Mouse (Mus musculus): Measurements from ENCODE around the gene Pbld1. TPM values are rescaled to one million over a fixed set of nuclear protein-coding genes. Genes with fewer than 3 reads are reported as not detected.
A peak's percentile ranks its signal among the peaks of the same experiment; 100 is the strongest.

Gene Pbld1
- 0.78 and 1.2 TPM in 2 replicates for polyA plus RNA-seq (2014; fragmentation: Nextera tagmentation; extraction: Ambion mirVana)

DNA sequence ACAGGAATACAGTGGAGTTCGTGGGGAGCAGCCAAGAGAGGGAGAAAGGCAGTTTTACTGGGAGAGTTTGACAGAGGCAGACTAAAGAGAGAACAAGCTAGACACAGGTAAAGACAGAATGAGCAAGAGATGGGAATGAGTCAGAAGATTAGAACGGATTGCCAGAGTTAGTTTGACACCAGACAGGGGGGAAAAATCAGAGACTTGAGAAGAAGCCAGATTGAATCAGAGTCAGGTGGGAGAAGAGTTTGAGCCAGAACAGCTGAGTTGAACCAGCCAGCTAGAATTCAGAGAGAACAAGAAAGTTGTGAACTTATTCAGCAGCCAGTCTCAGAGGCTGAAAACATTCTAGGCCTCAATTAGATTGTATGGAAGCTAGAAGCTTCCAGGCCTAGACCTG is at the start of gene Pbld1:
TSS of gene Pbld1 (plus strand) at position 301 of the 400 bp plus-strand sequence.
- Histone ChIP-seq H3K9ac (ENCODE audit: low read depth, low read length) (no peak within 1 kb of the TSS), H3K4me2 (replicated peaks; ENCODE audit: low read depth, low read length) (no peak within 1 kb of the TSS), H3K36me3 (ENCODE audit: control insufficient read depth, insufficient read depth, low read length) (no peaks in the 10 kb centered on the region), H3K4me1 (replicated peaks; ENCODE audit: control insufficient read depth, insufficient read depth, low read length) (no peaks in the 10 kb centered on the region), H3K4me3 (ENCODE audit: low read depth, low read length) (no peak within 1 kb of the TSS), H3K27me3 (ENCODE audit: control insufficient read depth, insufficient read depth, low read length) (no peaks in the 10 kb centered on the region), H3K27ac (ENCODE audit: low read depth, low read length) (no peak within 1 kb of the TSS), H3K9me3 (ENCODE audit: control insufficient read depth, low read length) (no peaks in the 10 kb centered on the region)
- 90% methylated on average over 2 of the region's 2 CpGs for WGBS
- ATAC-seq (ENCODE audit: low FRiP score) (no peak), DNase-seq (ENCODE audit: low spot score) (no peak)

DNA sequence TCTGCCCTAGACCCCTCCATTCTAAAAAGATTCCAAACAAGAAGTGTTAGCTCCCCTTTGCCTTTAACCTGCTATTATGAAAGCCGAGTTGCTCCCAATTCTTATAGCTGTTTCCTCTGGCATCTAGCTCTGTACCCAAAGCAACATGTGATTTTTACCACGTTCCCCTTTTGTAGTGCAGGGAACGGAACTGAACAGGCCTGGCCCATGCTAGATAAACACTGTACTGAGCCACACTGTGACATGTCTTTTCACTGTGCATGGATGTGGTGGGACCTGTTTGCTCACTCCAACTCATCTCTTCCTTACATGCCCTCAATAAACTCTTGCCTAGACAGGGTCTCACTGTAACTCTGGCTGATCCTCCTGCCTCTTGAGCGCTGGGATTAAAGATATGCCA is 49.7 kb upstream of the Pbld1 start:
- H3K27me3 ChIP-seq (ENCODE audit: control insufficient read depth, insufficient read depth, low read length): no peaks in the 10 kb centered on the region
- ATAC-seq (ENCODE audit: low FRiP score) (no peak), DNase-seq (ENCODE audit: low spot score) (no peak)
- H3K9me3 ChIP-seq (ENCODE audit: control insufficient read depth, low read length): no peaks in the 10 kb centered on the region
- H3K4me1 ChIP-seq (replicated peaks; ENCODE audit: control insufficient read depth, insufficient read depth, low read length): no peaks in the 10 kb centered on the region
- no peak overlapping the region for H3K4me3 ChIP-seq (ENCODE audit: low read depth, low read length)
- H3K36me3 ChIP-seq (ENCODE audit: control insufficient read depth, insufficient read depth, low read length): peaks cover 8% of the 10 kb centered on the region; the same call in 1 of the 2 replicates
- no peak overlapping the region for H3K9ac ChIP-seq (ENCODE audit: low read depth, low read length)
- H3K27ac ChIP-seq (ENCODE audit: low read depth, low read length): no peak overlapping the region
- H3K4me2 ChIP-seq (replicated peaks; ENCODE audit: low read depth, low read length): no peak overlapping the region
- 91% methylated on average over 4 of the region's 4 CpGs for WGBS

DNA sequence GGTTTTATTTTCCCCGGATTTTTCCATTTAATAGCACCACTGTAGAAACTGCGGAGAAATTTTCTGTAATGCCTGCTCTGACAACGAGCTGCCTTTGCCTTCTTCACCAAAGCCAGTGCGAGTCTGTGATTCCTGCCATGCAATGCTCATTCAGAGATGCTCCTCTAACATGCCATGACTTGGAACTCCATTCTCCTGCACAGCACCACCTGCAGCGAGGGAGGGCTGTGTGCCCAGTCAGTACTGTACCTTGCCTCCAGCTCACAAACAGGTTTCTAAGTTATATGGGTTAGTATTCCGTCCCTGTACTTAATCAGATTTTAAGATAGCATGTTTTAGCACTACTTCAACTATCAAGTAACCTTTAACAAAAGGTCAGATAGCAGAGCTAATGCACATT is 48.4 kb upstream of the Pbld1 start:
- Histone ChIP-seq H3K9ac (ENCODE audit: low read depth, low read length) (no peak overlapping the region), H3K4me1 (replicated peaks; ENCODE audit: control insufficient read depth, insufficient read depth, low read length) (no peaks in the 10 kb centered on the region), H3K27me3 (ENCODE audit: control insufficient read depth, insufficient read depth, low read length) (no peaks in the 10 kb centered on the region), H3K9me3 (ENCODE audit: control insufficient read depth, low read length) (no peaks in the 10 kb centered on the region), H3K4me2 (replicated peaks; ENCODE audit: low read depth, low read length) (no peak overlapping the region), H3K36me3 (ENCODE audit: control insufficient read depth, insufficient read depth, low read length) (peaks cover 13% of the 10 kb centered on the region), H3K27ac (ENCODE audit: low read depth, low read length) (no peak overlapping the region), H3K4me3 (ENCODE audit: low read depth, low read length) (no peak overlapping the region)
- ATAC-seq (ENCODE audit: low FRiP score): no peak
- no peak for DNase-seq (ENCODE audit: low spot score)
- 92% methylated on average over 6 of the region's 6 CpGs for WGBS

DNA sequence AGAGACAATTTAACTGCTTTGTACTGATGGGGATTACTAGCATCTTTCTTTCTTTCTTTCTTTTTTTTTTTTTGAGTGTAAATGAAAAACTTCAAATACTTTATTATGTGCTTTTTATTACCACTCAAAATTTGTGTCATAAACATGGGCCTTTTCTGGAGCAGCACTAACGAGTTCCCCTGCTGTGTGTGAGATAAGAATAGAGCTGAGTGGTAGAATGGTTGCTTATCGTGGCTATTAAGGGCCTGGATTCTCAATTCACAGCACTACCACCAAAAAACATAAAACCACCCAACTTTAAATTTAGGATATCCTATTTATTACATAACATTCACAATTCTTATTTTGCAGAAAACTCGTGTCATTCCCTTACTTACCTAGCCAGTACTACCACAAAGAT is 46.5 kb upstream of the Pbld1 start:
- no peak for DNase-seq (ENCODE audit: low spot score)
- Histone ChIP-seq H3K9ac (ENCODE audit: low read depth, low read length) (no peak overlapping the region), H3K9me3 (ENCODE audit: control insufficient read depth, low read length) (no peaks in the 10 kb centered on the region), H3K4me3 (ENCODE audit: low read depth, low read length) (no peak overlapping the region), H3K27me3 (ENCODE audit: control insufficient read depth, insufficient read depth, low read length) (no peaks in the 10 kb centered on the region), H3K4me1 (replicated peaks; ENCODE audit: control insufficient read depth, insufficient read depth, low read length) (no peaks in the 10 kb centered on the region), H3K27ac (ENCODE audit: low read depth, low read length) (no peak overlapping the region), H3K36me3 (ENCODE audit: control insufficient read depth, insufficient read depth, low read length) (peaks cover 13% of the 10 kb centered on the region), H3K4me2 (replicated peaks; ENCODE audit: low read depth, low read length) (no peak overlapping the region)
- 79% methylated on average over 3 of the region's 3 CpGs for WGBS
- ATAC-seq (ENCODE audit: low FRiP score): no peak

DNA sequence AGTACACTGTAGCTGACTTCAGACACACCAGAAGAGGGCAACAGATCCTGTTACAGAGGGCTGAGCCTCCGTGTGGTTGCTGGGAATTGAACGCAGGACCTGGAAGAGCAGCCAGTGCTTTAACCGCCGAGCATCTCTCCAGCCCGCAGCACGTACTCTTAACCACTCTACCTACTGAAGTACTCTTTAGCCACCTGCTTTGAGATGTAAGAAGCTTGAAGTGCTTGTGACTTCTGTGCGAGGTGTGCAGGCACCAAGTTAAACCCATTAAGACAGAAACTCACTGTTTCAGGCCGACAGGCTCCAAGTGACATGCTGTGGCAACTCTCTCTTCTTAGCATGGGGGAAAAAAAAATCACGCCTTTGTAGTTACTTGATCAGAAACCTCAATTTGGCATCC is 45.8 kb upstream of the Pbld1 start:
- Histone ChIP-seq H3K27ac (ENCODE audit: low read depth, low read length) (no peak overlapping the region), H3K9ac (ENCODE audit: low read depth, low read length) (no peak overlapping the region), H3K4me2 (replicated peaks; ENCODE audit: low read depth, low read length) (no peak overlapping the region), H3K4me1 (replicated peaks; ENCODE audit: control insufficient read depth, insufficient read depth, low read length) (no peaks in the 10 kb centered on the region), H3K4me3 (ENCODE audit: low read depth, low read length) (no peak overlapping the region), H3K9me3 (ENCODE audit: control insufficient read depth, low read length) (no peaks in the 10 kb centered on the region), H3K27me3 (ENCODE audit: control insufficient read depth, insufficient read depth, low read length) (no peaks in the 10 kb centered on the region), H3K36me3 (ENCODE audit: control insufficient read depth, insufficient read depth, low read length) (peaks cover 16% of the 10 kb centered on the region)
- WGBS: 90% methylated on average over 9 of the region's 9 CpGs
- ATAC-seq (ENCODE audit: low FRiP score) (no peak), DNase-seq (ENCODE audit: low spot score) (no peak)

DNA sequence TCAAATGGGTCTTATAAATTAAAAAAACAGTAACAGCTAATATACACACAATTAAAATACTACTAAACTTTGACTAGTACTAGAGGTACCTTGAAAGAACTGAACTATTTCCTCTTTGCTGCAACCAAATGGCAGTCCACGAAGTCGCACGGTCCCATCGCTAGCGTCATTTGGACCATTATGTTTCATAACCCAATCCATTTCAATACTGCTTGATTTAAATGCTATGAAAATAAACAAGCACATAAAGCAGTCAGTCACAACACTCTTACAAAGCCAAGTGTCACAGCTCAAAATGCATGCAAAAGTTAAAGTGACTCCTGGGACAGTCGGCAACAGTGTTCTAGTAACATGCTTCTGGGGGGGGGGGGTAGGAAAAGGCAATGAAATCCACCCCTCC is 40.7 kb upstream of the Pbld1 start:
- Histone ChIP-seq H3K9ac (ENCODE audit: low read depth, low read length) (no peak overlapping the region), H3K36me3 (ENCODE audit: control insufficient read depth, insufficient read depth, low read length) (peaks cover 8% of the 10 kb centered on the region), H3K9me3 (ENCODE audit: control insufficient read depth, low read length) (no peaks in the 10 kb centered on the region), H3K27me3 (ENCODE audit: control insufficient read depth, insufficient read depth, low read length) (no peaks in the 10 kb centered on the region), H3K4me1 (replicated peaks; ENCODE audit: control insufficient read depth, insufficient read depth, low read length) (0 out of 2 replicates have a peak, but pooled peaks cover 2% of the 10 kb centered on the region), H3K4me3 (ENCODE audit: low read depth, low read length) (no peak overlapping the region), H3K4me2 (replicated peaks; ENCODE audit: low read depth, low read length) (no peak overlapping the region), H3K27ac (ENCODE audit: low read depth, low read length) (no peak overlapping the region)
- ATAC-seq (ENCODE audit: low FRiP score) (no peak), DNase-seq (ENCODE audit: low spot score) (no peak)
- 92% methylated on average over 6 of the region's 6 CpGs for WGBS

DNA sequence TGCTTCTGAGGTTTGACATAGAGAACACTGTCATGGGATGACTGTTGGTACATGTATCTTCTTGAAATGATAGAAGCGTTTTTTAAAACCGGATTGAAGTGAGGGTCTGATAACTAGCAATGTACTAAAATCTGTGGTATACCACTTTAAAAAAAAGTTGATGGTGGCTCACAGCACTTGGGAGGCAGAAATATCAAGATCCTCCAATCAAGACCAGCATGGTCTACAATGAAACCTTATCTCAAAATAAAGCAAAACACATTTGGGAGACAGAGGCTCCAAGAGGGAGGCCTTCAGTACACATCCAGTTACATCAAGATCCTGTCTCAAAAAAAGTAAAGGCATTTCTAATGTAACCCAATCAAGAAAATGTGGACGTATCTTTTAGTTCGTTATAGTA is 38.3 kb upstream of the Pbld1 start:
- 0 out of 2 replicates have a peak, but pooled peaks cover 2% of the 10 kb centered on the region for H3K4me1 ChIP-seq (replicated peaks; ENCODE audit: control insufficient read depth, insufficient read depth, low read length)
- 62% methylated on average over 4 of the region's 4 CpGs for WGBS
- H3K9ac ChIP-seq (ENCODE audit: low read depth, low read length): peak overlapping the region; percentile 100

DNA sequence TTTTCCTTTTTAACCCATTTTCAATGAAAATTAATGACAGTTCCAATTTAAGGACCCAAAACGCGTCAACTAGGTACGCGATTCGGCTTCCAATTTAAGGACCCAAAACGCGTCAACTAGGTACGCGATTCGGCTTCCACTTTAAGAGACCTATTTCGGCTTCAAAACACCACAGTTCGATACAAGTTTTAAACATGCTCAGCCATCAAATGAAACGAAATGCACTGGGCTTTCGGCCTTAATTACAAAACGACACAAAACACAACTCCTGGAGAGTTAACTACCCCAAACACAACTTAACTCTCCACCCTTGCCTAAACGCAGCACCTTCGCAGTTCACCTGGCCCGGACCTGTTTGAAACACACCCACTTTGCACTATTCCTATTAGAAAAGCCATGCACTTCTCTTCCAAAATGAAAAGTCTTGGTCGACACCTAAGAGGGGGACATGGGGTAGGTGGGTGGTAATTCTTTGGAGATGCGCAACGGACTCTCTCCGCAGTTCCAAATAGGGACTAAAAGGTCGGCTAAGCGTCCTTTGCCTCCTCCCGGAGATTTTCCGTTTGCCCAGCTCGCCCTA is 37.3 kb upstream of the Pbld1 start:
- Histone ChIP-seq H3K36me3 (ENCODE audit: control insufficient read depth, insufficient read depth, low read length) (0 out of 2 replicates have a peak, but pooled peaks cover 3% of the 10 kb centered on the region), H3K4me3 (ENCODE audit: low read depth, low read length) (peak overlapping the region; percentile 97), H3K9ac (ENCODE audit: low read depth, low read length) (peak overlapping the region; percentile 100), H3K4me2 (replicated peaks; ENCODE audit: low read depth, low read length) (peak overlapping the region; percentile 62), H3K27me3 (ENCODE audit: control insufficient read depth, insufficient read depth, low read length) (no peaks in the 10 kb centered on the region), H3K4me1 (replicated peaks; ENCODE audit: control insufficient read depth, insufficient read depth, low read length) (0 out of 2 replicates have a peak, but pooled peaks cover 2% of the 10 kb centered on the region), H3K27ac (ENCODE audit: low read depth, low read length) (peak overlapping the region; percentile 100), H3K9me3 (ENCODE audit: control insufficient read depth, low read length) (no peaks in the 10 kb centered on the region)
- WGBS: under 1% methylated on average over 27 of the region's 27 CpGs
- DNase-seq (ENCODE audit: low spot score) (no peak), ATAC-seq (ENCODE audit: low FRiP score) (no peak)

More for the DNA sequence above, 38.3 kb upstream of the Pbld1 start:
- Histone ChIP-seq H3K27ac (ENCODE audit: low read depth, low read length) (no peak overlapping the region), H3K36me3 (ENCODE audit: control insufficient read depth, insufficient read depth, low read length) (0 out of 2 replicates have a peak, but pooled peaks cover 3% of the 10 kb centered on the region), H3K9me3 (ENCODE audit: control insufficient read depth, low read length) (no peaks in the 10 kb centered on the region), H3K27me3 (ENCODE audit: control insufficient read depth, insufficient read depth, low read length) (no peaks in the 10 kb centered on the region), H3K4me2 (replicated peaks; ENCODE audit: low read depth, low read length) (peak overlapping the region; percentile 62), H3K4me3 (ENCODE audit: low read depth, low read length) (peak overlapping the region; percentile 97)
- no peak for ATAC-seq (ENCODE audit: low FRiP score)
- DNase-seq (ENCODE audit: low spot score): no peak

DNA sequence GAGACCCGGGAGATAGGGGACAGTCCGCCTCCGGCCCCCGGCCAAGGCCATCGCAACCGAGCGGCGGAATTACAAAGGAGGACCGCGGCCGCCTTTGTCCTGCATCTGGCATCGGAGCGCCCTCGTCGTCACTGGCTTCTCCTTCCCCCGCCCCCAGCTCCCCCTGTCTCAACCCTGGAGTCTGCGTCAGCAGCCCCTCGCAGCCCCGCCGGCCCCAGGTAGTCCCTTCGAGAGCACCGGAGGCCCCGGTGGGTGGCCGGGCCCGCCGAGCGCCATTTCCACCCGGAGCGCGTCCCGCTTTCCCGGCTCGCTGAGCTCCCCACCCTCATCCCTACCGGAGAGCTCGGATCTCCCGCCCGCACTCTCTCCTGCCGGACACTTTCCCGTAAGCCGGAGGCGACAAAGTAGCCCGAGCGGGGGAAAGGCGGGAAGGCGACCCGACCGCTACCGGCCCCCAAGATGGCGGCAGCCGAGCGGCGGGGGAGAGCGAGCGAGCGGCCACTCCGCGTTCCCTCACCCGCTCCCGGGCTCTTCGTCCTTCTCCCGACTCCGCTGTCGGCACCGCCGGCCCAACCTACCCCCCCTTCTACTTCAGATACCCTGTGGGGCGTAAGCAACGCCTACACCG is 36.7 kb upstream of the Pbld1 start:
- peak overlapping the region; percentile 100 for H3K9ac ChIP-seq (ENCODE audit: low read depth, low read length)
- no peaks in the 10 kb centered on the region for H3K27me3 ChIP-seq (ENCODE audit: control insufficient read depth, insufficient read depth, low read length)
- under 1% methylated on average over 61 of the region's 68 CpGs for WGBS
- H3K9me3 ChIP-seq (ENCODE audit: control insufficient read depth, low read length): no peaks in the 10 kb centered on the region
- peak; percentile 77 for DNase-seq (ENCODE audit: low spot score)
- 0 out of 2 replicates have a peak, but pooled peaks cover 3% of the 10 kb centered on the region for H3K36me3 ChIP-seq (ENCODE audit: control insufficient read depth, insufficient read depth, low read length)
- peak overlapping the region; percentile 97 for H3K4me3 ChIP-seq (ENCODE audit: low read depth, low read length)
- peak overlapping the region; percentile 62 for H3K4me2 ChIP-seq (replicated peaks; ENCODE audit: low read depth, low read length)
- 0 out of 2 replicates have a peak, but pooled peaks cover 2% of the 10 kb centered on the region for H3K4me1 ChIP-seq (replicated peaks; ENCODE audit: control insufficient read depth, insufficient read depth, low read length)
- peak overlapping the region; percentile 100 for H3K27ac ChIP-seq (ENCODE audit: low read depth, low read length)
- ATAC-seq (ENCODE audit: low FRiP score): peak; percentile 31

Data from hindbrain, embryonic 11.5 days (tissue).